Comparison of ENCODE assay signal across 21 mouse cellular contexts in genomic region chr8:95607210-95607609, GRCm38 (mm10). TPM values are rescaled to one million over a fixed set of nuclear protein-coding genes. Genes with fewer than 3 reads are reported as not detected.
A peak's percentile ranks its signal among the peaks of the same experiment; 100 is the strongest.
DNase-seq lines count a peak whose midpoint lies in the region; ATAC-seq and TF ChIP-seq lines count a peak whose summit lies in the region.
"Had no signal": no experiment of that assay in that cellular context is flagged by ENCODE, and none has a peak within 500 bp of the region (broad histone marks: within the 10 kb centered on the region; RNA-seq: fewer than 3 reads in every experiment).

No protein-coding gene starts in this region.

- no peak overlapping the region for H3ac ChIP-seq in myocyte (ENCODE audit: control insufficient read depth, insufficient read length)

- no peaks in the 10 kb centered on the region; the same call in 1 of the 2 replicates for H3K27me3 ChIP-seq in heart, embryonic 13.5 days (replicated peaks)
- H3K27me3 ChIP-seq in limb, embryonic 13.5 days, result peaks cover 13% of the 10 kb centered on the region; the same call in 1 of the 2 replicates
- H3K27me3 ChIP-seq in limb, embryonic 10.5 days (ENCODE audit: low read depth, poor library complexity, severe bottlenecking), result 0 out of 2 replicates have a peak, but pooled peaks cover 2% of the 10 kb centered on the region
- H3K27me3 ChIP-seq in myocyte (ENCODE audit: control insufficient read depth, insufficient read depth, insufficient read length), result no peaks in the 10 kb centered on the region
- H3K27me3 ChIP-seq: midbrain, embryonic 15.5 days had no signal

- H3K79me2 ChIP-seq in myocyte (ENCODE audit: control insufficient read depth, insufficient read depth), result no peaks in the 10 kb centered on the region

- TF ChIP-seq POLR2A in myocyte (IDR thresholded peaks at IDR 0.05; ENCODE audit: insufficient read length, low read depth), result no peak

- DNase-seq in adrenal gland, adult (ENCODE audit: inconsistent age in 2 of 2, low spot score in 1 of 2), result peak; percentile 7 to 73
- no peak for DNase-seq in adrenal gland, postnatal 4 days (ENCODE audit: low spot score in 2 of 2)
- DNase-seq in heart, postnatal 36 days, result no peak
- no peak for DNase-seq in limb, embryonic 10.5 days (ENCODE audit: low spot score)
- no peak for DNase-seq in embryo, embryonic 10 days (ENCODE audit: low spot score)
- DNase-seq: forebrain, postnatal 0 days; kidney, adult 18-20 months; kidney, postnatal 36 days; liver; lung, embryonic 14.5 days had no signal

- intact Hi-C loops in heart, postnatal 36 days (cut with DNase I), result loop anchor here (2.0 kb wide), 1 partner anchor 308 kb away; no protein-coding TSS in a partner anchor

- no peaks in the 10 kb centered on the region for H3K9me3 ChIP-seq in heart, embryonic 13.5 days
- no peaks in the 10 kb centered on the region for H3K9me3 ChIP-seq in limb, embryonic 13.5 days
- H3K9me3 ChIP-seq in limb, embryonic 10.5 days (replicated peaks), result no peaks in the 10 kb centered on the region
- H3K9me3 ChIP-seq: midbrain, embryonic 15.5 days had no signal

- peak overlapping the region; percentile 80 for H3K27ac ChIP-seq in heart, embryonic 13.5 days (replicated peaks)
- H3K27ac ChIP-seq in limb, embryonic 13.5 days, result no peak overlapping the region
- no peak overlapping the region for H3K27ac ChIP-seq in limb, embryonic 10.5 days
- H3K27ac ChIP-seq: midbrain, embryonic 15.5 days; stomach, postnatal 0 days had no signal

- 25% methylated on average over 9 of the region's 9 CpGs for WGBS in heart, embryonic 13.5 days
- 49% methylated on average over 9 of the region's 9 CpGs for WGBS in limb, embryonic 13.5 days
- WGBS in limb, embryonic 10.5 days, result 66% methylated on average over 9 of the region's 9 CpGs

- H3K4me1 ChIP-seq in heart, embryonic 13.5 days, result peaks cover 22% of the 10 kb centered on the region; the same call in 1 of the 2 replicates
- no peaks in the 10 kb centered on the region for H3K4me1 ChIP-seq in limb, embryonic 13.5 days
- H3K4me1 ChIP-seq in limb, embryonic 10.5 days, result no peaks in the 10 kb centered on the region
- H3K4me1 ChIP-seq: midbrain, embryonic 15.5 days had no signal

- no peaks in the 10 kb centered on the region for H3K36me3 ChIP-seq in heart, embryonic 13.5 days
- no peaks in the 10 kb centered on the region for H3K36me3 ChIP-seq in limb, embryonic 13.5 days
- no peaks in the 10 kb centered on the region for H3K36me3 ChIP-seq in limb, embryonic 10.5 days
- H3K36me3 ChIP-seq in myocyte (ENCODE audit: control insufficient read depth, insufficient read depth), result no peaks in the 10 kb centered on the region
- H3K36me3 ChIP-seq: midbrain, embryonic 15.5 days had no signal

- ATAC-seq in heart, embryonic 13.5 days (ENCODE audit: extremely low read depth, insufficient number of reproducible peaks, low FRiP score, low TSS enrichment), result no peak
- 0 out of 2 replicates have a peak, but pooled peaks have one; percentile 51 for ATAC-seq in limb, embryonic 13.5 days (ENCODE audit: low FRiP score, low read depth)
- ATAC-seq: forebrain, postnatal 0 days; hindbrain, embryonic 16.5 days; midbrain, embryonic 15.5 days had no signal

- peak overlapping the region; percentile 48 for H3K4me2 ChIP-seq in heart, embryonic 13.5 days
- H3K4me2 ChIP-seq in limb, embryonic 13.5 days (replicated peaks), result no peak overlapping the region
- peak overlapping the region; percentile 72 for H3K4me2 ChIP-seq in myocyte (ENCODE audit: low read depth)
- H3K4me2 ChIP-seq: lung, embryonic 14.5 days; midbrain, embryonic 15.5 days had no signal

- H3K9ac ChIP-seq in heart, embryonic 13.5 days, result peak overlapping the region; percentile 50
- H3K9ac ChIP-seq in limb, embryonic 13.5 days, result peak overlapping the region; percentile 39; the same call in 1 of the 2 replicates
- H3K9ac ChIP-seq: forebrain, postnatal 0 days; lung, embryonic 14.5 days; midbrain, embryonic 15.5 days had no signal

- no peak overlapping the region for H3K4me3 ChIP-seq in heart, embryonic 13.5 days
- no peak overlapping the region for H3K4me3 ChIP-seq in limb, embryonic 13.5 days
- no peak overlapping the region for H3K4me3 ChIP-seq in limb, embryonic 10.5 days
- H3K4me3 ChIP-seq in myocyte, result no peak overlapping the region
- H3K4me3 ChIP-seq: midbrain, embryonic 15.5 days had no signal

TF ChIP-seq in myocyte, 11 proteins besides CTCF, POLR2A, EP300 and RAD21:
- TF ChIP-seq CEBPB (IDR thresholded peaks at IDR 0.05; ENCODE audit: insufficient read depth, poor library complexity, severe bottlenecking) (no peak), REST (IDR thresholded peaks at IDR 0.05; ENCODE audit: insufficient read depth, insufficient read length) (no peak), TCF12 (IDR thresholded peaks at IDR 0.05; ENCODE audit: insufficient read depth, poor library complexity, severe bottlenecking) (no peak), E2F4 (IDR thresholded peaks at IDR 0.05; ENCODE audit: insufficient read depth) (no peak), MYOG (IDR thresholded peaks at IDR 0.05; ENCODE audit: control insufficient read depth in 1 of 3, insufficient read depth in 1 of 3, insufficient read length in 2 of 3, low read depth in 2 of 3) (peak in 2 of 3 experiments; percentile 67 to 86), SRF (IDR thresholded peaks at IDR 0.05; ENCODE audit: control insufficient read depth, insufficient read length, low read depth) (no peak), TCF3 (IDR thresholded peaks at IDR 0.05; ENCODE audit: insufficient read length, low read depth) (no peak), MAX (IDR thresholded peaks at IDR 0.05; ENCODE audit: low read depth) (no peak), MYOD1 (IDR thresholded peaks at IDR 0.05; ENCODE audit: control insufficient read depth in 1 of 3, insufficient read length in 2 of 3, low read depth in 2 of 3) (peak; percentile 57 to 73 (median 61)), POLR2AphosphoS2 (IDR thresholded peaks at IDR 0.05; ENCODE audit: insufficient read length, low read depth) (no peak)

RNA-seq across cellular contexts. Expression of gene Gins3, which starts 26.0 kb away (rescaled TPM):
- total RNA-seq in adrenal gland, postnatal 4 days (2021), result 1 to 10 TPM; 5.7 to 6.2 TPM
- polyA plus RNA-seq in heart, embryonic 13.5 days (2015; fragmentation: Nextera tagmentation; extraction: Ambion mirVana), result 15.7 and 16.4 TPM in 2 replicates
- total RNA-seq in heart, postnatal 36 days (2021), result 1 to 10 TPM in 1 of 2 experiments, under 1 TPM in 1; 0.87 to 1.3 TPM
- polyA plus RNA-seq in limb, embryonic 13.5 days (2015; fragmentation: Nextera tagmentation; extraction: Ambion mirVana), result 24.9 and 28.0 TPM in 2 replicates
- polyA plus RNA-seq in limb, embryonic 10.5 days (2016; fragmentation: Nextera tagmentation; extraction: Ambion mirVana), result 27.9 and 32.1 TPM in 2 replicates
- 2.0 TPM for polyA plus RNA-seq in myocyte (2012; fragmentation: generic; extraction: Trizol)

RNA-seq across cellular contexts. Expression of gene Prss54, which starts 31.1 kb away (rescaled TPM):
- total RNA-seq in adrenal gland, postnatal 4 days (2021), result not detected
- polyA plus RNA-seq in heart, embryonic 13.5 days (2015; fragmentation: Nextera tagmentation; extraction: Ambion mirVana), result not detected in 2 replicates
- not detected for total RNA-seq in heart, postnatal 36 days (2021)
- not detected in 2 replicates for polyA plus RNA-seq in limb, embryonic 13.5 days (2015; fragmentation: Nextera tagmentation; extraction: Ambion mirVana)
- polyA plus RNA-seq in limb, embryonic 10.5 days (2016; fragmentation: Nextera tagmentation; extraction: Ambion mirVana), result not detected in 2 replicates
- polyA plus RNA-seq in myocyte (2012; fragmentation: generic; extraction: Trizol), result not detected
- total RNA-seq: adrenal gland, postnatal 36 days; forebrain, postnatal 0 days; granulocyte monocyte progenitor cell, adult 5-6 weeks had no signal
- polyA plus RNA-seq: forebrain, postnatal 0 days; hindbrain, embryonic 16.5 days; lung, embryonic 14.5 days; midbrain, embryonic 15.5 days; neural tube, embryonic 11.5 days; spleen, adult 2 months; stomach, postnatal 0 days; urinary bladder, adult 2 months had no signal

Comparison
In these comparisons a context has a peak if more than half of its experiments do, and no peak if none do; other contexts are left out.
1. DNase-seq: peak in adrenal gland, adult (2 of 2); none in adrenal gland, postnatal 4 days (0 of 2), heart, postnatal 36 days (0 of 2), limb, embryonic 10.5 days (single experiment) and embryo, embryonic 10 days (single experiment).